Mouse (Mus musculus): Measurements from ENCODE around the gene Tom1l2.
A peak's percentile ranks its signal among the peaks of the same experiment; 100 is the strongest.

The Tom1l2 gene

GRCm38 (mm10) chr11:60374481-60374880 is 21.8 kb upstream of the Tom1l2 start:
- Histone ChIP-seq H3K4me1 (replicated peaks; ENCODE audit: low read depth, low read length) (peaks cover 14% of the 10 kb centered on the region), H3K36me3 (ENCODE audit: insufficient read depth, low read length) (no peaks in the 10 kb centered on the region), H3K4me3 (replicated peaks; ENCODE audit: low read length) (no peak overlapping the region), H3K9me3 (ENCODE audit: low read length) (no peaks in the 10 kb centered on the region), H3K27me3 (ENCODE audit: insufficient read depth, low read length) (no peaks in the 10 kb centered on the region)
- TF ChIP-seq POU5F1 (IDR thresholded peaks at IDR 0.05; ENCODE audit: borderline replicate concordance, low read length) (no peak), NANOG (IDR thresholded peaks at IDR 0.05; ENCODE audit: borderline replicate concordance, low read length) (no peak), CTCF (conservative IDR thresholded peaks at IDR 0.05; ENCODE audit: low read length) (no peak)

DNA sequence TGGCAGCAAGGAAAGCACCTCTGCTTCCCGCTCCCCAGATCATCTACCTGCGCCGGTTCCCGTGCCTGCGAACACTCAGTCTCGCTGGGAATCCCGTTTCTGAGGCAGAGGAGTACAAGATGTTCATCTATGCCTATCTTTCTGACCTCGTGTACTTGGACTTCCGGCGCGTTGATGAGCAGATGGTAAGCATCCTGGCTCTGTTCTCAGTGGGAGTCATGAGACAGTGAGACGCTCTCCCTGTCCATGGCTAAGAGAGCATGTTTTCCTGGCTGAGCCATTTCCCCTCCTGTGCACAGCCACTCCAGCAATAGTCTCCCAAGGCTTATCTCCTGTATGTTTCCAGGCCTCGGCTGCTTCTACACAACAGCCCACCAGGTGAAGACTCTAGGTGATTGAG is 17.7 kb upstream of the Tom1l2 start:
- Histone ChIP-seq H3K4me3 (replicated peaks; ENCODE audit: low read length) (no peak overlapping the region), H3K27me3 (ENCODE audit: insufficient read depth, low read length) (no peaks in the 10 kb centered on the region), H3K36me3 (ENCODE audit: insufficient read depth, low read length) (no peaks in the 10 kb centered on the region), H3K4me1 (replicated peaks; ENCODE audit: low read depth, low read length) (peaks cover 52% of the 10 kb centered on the region), H3K9me3 (ENCODE audit: low read length) (no peaks in the 10 kb centered on the region)
- TF ChIP-seq NANOG (IDR thresholded peaks at IDR 0.05; ENCODE audit: borderline replicate concordance, low read length) (no peak), POU5F1 (IDR thresholded peaks at IDR 0.05; ENCODE audit: borderline replicate concordance, low read length) (no peak), CTCF (conservative IDR thresholded peaks at IDR 0.05; ENCODE audit: low read length) (no peak)

- Histone ChIP-seq H3K9me3 (ENCODE audit: low read length) (no peaks in the 10 kb centered on the region), H3K4me3 (replicated peaks; ENCODE audit: low read length) (no peak overlapping the region), H3K4me1 (replicated peaks; ENCODE audit: low read depth, low read length) (peaks cover 56% of the 10 kb centered on the region), H3K27me3 (ENCODE audit: insufficient read depth, low read length) (no peaks in the 10 kb centered on the region), H3K36me3 (ENCODE audit: insufficient read depth, low read length) (no peaks in the 10 kb centered on the region)
- TF ChIP-seq POU5F1 (IDR thresholded peaks at IDR 0.05; ENCODE audit: borderline replicate concordance, low read length) (no peak), CTCF (conservative IDR thresholded peaks at IDR 0.05; ENCODE audit: low read length) (no peak)
Measured at GRCm38 (mm10) chr11:60369448-60369847, 16.7 kb upstream of the Tom1l2 start.

DNA sequence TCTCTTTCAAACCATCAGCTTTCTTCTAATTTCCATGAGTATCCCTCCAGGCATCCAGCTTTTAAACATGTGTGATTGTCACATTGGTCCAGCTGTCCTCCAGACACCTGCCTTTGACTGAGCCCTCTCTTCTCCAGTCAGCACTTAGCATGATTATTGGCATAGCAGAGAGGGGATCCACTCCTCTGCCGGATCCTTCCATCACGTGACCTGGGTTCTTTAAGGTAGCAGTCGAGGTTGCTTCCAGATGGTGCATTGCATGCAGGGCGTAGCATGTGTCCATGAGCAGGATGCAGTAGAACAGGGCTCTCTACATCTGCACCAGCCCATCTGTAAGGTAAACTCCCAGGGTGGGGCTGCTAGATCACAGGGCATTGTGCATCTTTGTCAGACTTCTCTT is 16.2 kb upstream of the Tom1l2 start:
- Histone ChIP-seq H3K36me3 (ENCODE audit: insufficient read depth, low read length) (no peaks in the 10 kb centered on the region), H3K4me1 (replicated peaks; ENCODE audit: low read depth, low read length) (peaks cover 57% of the 10 kb centered on the region), H3K4me3 (replicated peaks; ENCODE audit: low read length) (no peak overlapping the region), H3K9me3 (ENCODE audit: low read length) (no peaks in the 10 kb centered on the region), H3K27me3 (ENCODE audit: insufficient read depth, low read length) (no peaks in the 10 kb centered on the region)
- TF ChIP-seq NANOG (IDR thresholded peaks at IDR 0.05; ENCODE audit: borderline replicate concordance, low read length) (no peak), CTCF (conservative IDR thresholded peaks at IDR 0.05; ENCODE audit: low read length) (no peak), POU5F1 (IDR thresholded peaks at IDR 0.05; ENCODE audit: borderline replicate concordance, low read length) (no peak)

GRCm38 (mm10) chr11:60367256-60367655 is 14.6 kb upstream of the Tom1l2 start:
- no peak for TF ChIP-seq CTCF (conservative IDR thresholded peaks at IDR 0.05; ENCODE audit: low read length)
- TF ChIP-seq NANOG (IDR thresholded peaks at IDR 0.05; ENCODE audit: borderline replicate concordance, low read length) = no peak
- Histone ChIP-seq H3K36me3 (ENCODE audit: insufficient read depth, low read length) (no peaks in the 10 kb centered on the region), H3K4me1 (replicated peaks; ENCODE audit: low read depth, low read length) (peaks cover 67% of the 10 kb centered on the region), H3K4me3 (replicated peaks; ENCODE audit: low read length) (peak overlapping the region; percentile 43), H3K27me3 (ENCODE audit: insufficient read depth, low read length) (no peaks in the 10 kb centered on the region), H3K9me3 (ENCODE audit: low read length) (no peaks in the 10 kb centered on the region)

DNA sequence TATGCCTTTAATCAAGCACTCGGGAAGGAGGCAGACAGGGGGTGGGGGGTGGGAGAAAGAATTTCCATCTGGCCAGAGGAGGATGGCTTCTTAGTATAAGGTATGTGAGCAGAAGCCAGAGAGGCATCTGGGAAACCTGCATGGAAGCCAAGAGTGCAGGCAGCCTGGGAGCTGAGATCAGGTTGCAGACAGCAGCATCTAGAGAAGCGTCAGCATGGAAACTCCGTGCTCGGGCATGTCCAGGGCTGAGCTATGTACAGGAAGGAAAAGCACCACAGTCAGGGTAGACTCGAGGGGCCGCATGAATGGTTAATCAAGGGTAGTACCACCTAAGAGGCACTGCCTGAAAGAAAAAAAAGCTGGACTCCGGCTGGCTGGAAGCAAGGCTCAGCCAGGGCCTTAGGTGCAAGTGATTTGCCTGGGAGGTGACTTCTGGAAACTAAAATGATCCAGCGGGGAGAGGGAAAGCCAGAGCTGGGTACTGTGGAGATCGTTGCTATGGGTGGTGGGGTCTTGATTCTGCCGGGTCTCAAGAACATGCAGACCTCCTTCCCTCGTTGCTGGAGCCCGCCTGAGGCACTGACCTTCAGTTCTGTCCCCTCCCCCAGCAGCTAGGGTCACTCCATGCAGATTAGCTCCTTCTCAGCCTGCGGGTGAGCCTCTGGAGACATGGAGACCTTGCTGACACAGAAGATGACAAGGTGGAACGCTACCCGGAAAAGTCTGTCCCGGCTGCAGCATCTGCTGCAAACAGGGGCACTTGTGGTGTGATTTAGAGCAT is 13.7 kb upstream of the Tom1l2 start:
- H3K36me3 ChIP-seq (ENCODE audit: insufficient read depth, low read length) = no peaks in the 10 kb centered on the region
- no peak for TF ChIP-seq POU5F1 (IDR thresholded peaks at IDR 0.05; ENCODE audit: borderline replicate concordance, low read length)
- no peak for TF ChIP-seq CTCF (conservative IDR thresholded peaks at IDR 0.05; ENCODE audit: low read length)
- TF ChIP-seq NANOG (IDR thresholded peaks at IDR 0.05; ENCODE audit: borderline replicate concordance, low read length) = no peak
- H3K4me1 ChIP-seq (replicated peaks; ENCODE audit: low read depth, low read length) = peaks cover 70% of the 10 kb centered on the region
- peak overlapping the region; percentile 43 for H3K4me3 ChIP-seq (replicated peaks; ENCODE audit: low read length)
- H3K27me3 ChIP-seq (ENCODE audit: insufficient read depth, low read length) = no peaks in the 10 kb centered on the region
- no peaks in the 10 kb centered on the region for H3K9me3 ChIP-seq (ENCODE audit: low read length)

DNA sequence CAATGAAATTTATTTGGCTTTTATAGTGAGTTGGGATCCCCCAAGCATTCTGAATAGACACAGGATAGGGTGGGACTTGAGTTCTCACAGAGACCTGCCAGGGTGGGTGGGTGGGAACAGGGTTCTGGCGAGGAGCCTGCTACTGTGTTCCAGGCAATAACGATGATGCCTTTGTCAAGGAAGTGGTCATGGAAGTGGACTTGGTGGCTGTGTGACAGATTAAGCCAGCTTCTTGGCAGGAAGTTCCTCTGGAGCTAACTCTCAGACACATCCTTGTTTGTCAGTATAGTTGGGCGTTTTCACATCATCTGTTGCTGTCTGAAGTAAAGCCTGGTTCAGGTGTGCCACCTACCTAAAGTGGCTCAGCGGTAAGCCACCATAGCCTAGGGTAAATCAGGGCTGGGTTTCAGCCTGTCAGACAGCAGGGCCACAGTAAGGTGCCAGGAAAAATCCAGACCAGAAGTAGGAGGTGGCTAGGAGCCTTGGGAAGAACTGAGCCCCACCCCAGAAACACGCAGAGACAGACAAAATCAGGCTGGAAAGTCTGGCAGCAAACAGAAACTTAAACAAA is 8.0 kb upstream of the Tom1l2 start:
- H3K9me3 ChIP-seq (ENCODE audit: low read length) = no peaks in the 10 kb centered on the region
- H3K36me3 ChIP-seq (ENCODE audit: insufficient read depth, low read length) = no peaks in the 10 kb centered on the region
- no peaks in the 10 kb centered on the region for H3K27me3 ChIP-seq (ENCODE audit: insufficient read depth, low read length)
- 0 out of 2 replicates have a peak overlapping the region, but pooled peaks have one; percentile 7 for H3K4me3 ChIP-seq (replicated peaks; ENCODE audit: low read length)
- peaks cover 50% of the 10 kb centered on the region for H3K4me1 ChIP-seq (replicated peaks; ENCODE audit: low read depth, low read length)
- TF ChIP-seq POU5F1 (IDR thresholded peaks at IDR 0.05; ENCODE audit: borderline replicate concordance, low read length) = no peak
- no peak for TF ChIP-seq NANOG (IDR thresholded peaks at IDR 0.05; ENCODE audit: borderline replicate concordance, low read length)
- TF ChIP-seq CTCF (conservative IDR thresholded peaks at IDR 0.05; ENCODE audit: low read length) = no peak

- no peak for TF ChIP-seq NANOG (IDR thresholded peaks at IDR 0.05; ENCODE audit: borderline replicate concordance, low read length)
- no peak for TF ChIP-seq CTCF (conservative IDR thresholded peaks at IDR 0.05; ENCODE audit: low read length)
- TF ChIP-seq POU5F1 (IDR thresholded peaks at IDR 0.05; ENCODE audit: borderline replicate concordance, low read length) = no peak
- Histone ChIP-seq H3K27me3 (ENCODE audit: insufficient read depth, low read length) (no peaks in the 10 kb centered on the region), H3K4me3 (replicated peaks; ENCODE audit: low read length) (no peak overlapping the region), H3K4me1 (replicated peaks; ENCODE audit: low read depth, low read length) (peaks cover 44% of the 10 kb centered on the region), H3K36me3 (ENCODE audit: insufficient read depth, low read length) (no peaks in the 10 kb centered on the region), H3K9me3 (ENCODE audit: low read length) (no peaks in the 10 kb centered on the region)
Measured at GRCm38 (mm10) chr11:60359936-60360335, 7.2 kb upstream of the Tom1l2 start.
